Mouse (Mus musculus) C2C12 (cell line): ENCODE data around the gene Sh3bp1. TPM values are rescaled to one million over a fixed set of nuclear protein-coding genes. Genes with fewer than 3 reads are reported as not detected.

Experiments
- H3K27me3 ChIP-seq: one replicate; pipeline ENCODE4 v1.6.1; 2011; ENCODE audit not compliant: control insufficient read depth, insufficient read depth, insufficient read length
- H3K36me3 ChIP-seq: one replicate; pipeline ENCODE4 v1.6.1; 2011; ENCODE audit not compliant: control insufficient read depth, insufficient read depth
- H3K4me3 ChIP-seq: one replicate; pipeline ENCODE4 v1.5.1; 2011; ENCODE audit warnings: mild to moderate bottlenecking, control low read depth; ENCODE audit not compliant: poor library complexity, insufficient read depth, severe bottlenecking
- H3K79me2 ChIP-seq: one replicate; pipeline ENCODE4 v1.6.1; 2011; ENCODE audit not compliant: control insufficient read depth, insufficient read depth
- H3K79me3 ChIP-seq: one replicate; pipeline ENCODE4 v1.6.1; 2011; ENCODE audit warnings: low read depth, control low read depth
- H3ac ChIP-seq: one replicate; pipeline ENCODE3; 2011; ENCODE audit warnings: low read depth; ENCODE audit not compliant: control insufficient read depth, insufficient read length
- CEBPB ChIP-seq: IDR thresholded peaks from one replicate; pipeline ENCODE4 v1.6.1; 2011; ENCODE audit warnings: low read depth, mild to moderate bottlenecking, control low read depth, moderate library complexity
- CTCF ChIP-seq: IDR thresholded peaks from one replicate; pipeline ENCODE4 v1.5.1; 2011; ENCODE audit not compliant: control insufficient read depth, insufficient read depth, insufficient read length
- FOSL1 ChIP-seq: IDR thresholded peaks from one replicate; pipeline ENCODE4 v1.8.0; 2011; ENCODE audit warnings: mild to moderate bottlenecking, low read length; ENCODE audit not compliant: poor library complexity, insufficient read depth, severe bottlenecking
- MAX ChIP-seq: IDR thresholded peaks from one replicate; pipeline ENCODE4 v1.6.1; 2011; ENCODE audit warnings: mild to moderate bottlenecking, control low read depth
- MYOD1 ChIP-seq: IDR thresholded peaks from one replicate; pipeline ENCODE4 v1.6.1; 2011; ENCODE audit warnings: low read depth; ENCODE audit not compliant: control insufficient read depth, insufficient read length
- MYOG ChIP-seq: IDR thresholded peaks from one replicate; pipeline ENCODE4 v1.6.1; 2011; ENCODE audit not compliant: control insufficient read depth, insufficient read length; ENCODE audit errors: extremely low read depth
- USF1 ChIP-seq: IDR thresholded peaks from one replicate; pipeline ENCODE4 v1.6.1; 2011; ENCODE audit warnings: low read depth, mild to moderate bottlenecking, control low read depth, moderate library complexity
- long read RNA-seq, 2 experiments: library from polyadenylated mRNA; unstranded; transcript quantifications; one replicate each; pipeline ENCODE4 v2.0.0; 2019 to 2020
- polyA plus RNA-seq: library from polyadenylated mRNA; unstranded; fragments of >200 nt; fragmentation: generic; extraction: Trizol; gene quantifications from one replicate; pipeline ENCODE4 v1.2.1, GENCODE M21; 2012; ENCODE audit warnings: missing spikeins

Gene Sh3bp1
- polyA plus RNA-seq: 23.4 TPM
- long read RNA-seq, experiment 1, partial matches to known transcripts: 5 of 13 reads
- long read RNA-seq, experiment 1, other reads (novel, unspliced or antisense): 3 of 13 reads
- long read RNA-seq, experiment 2, transcript Sh3bp1-201 (18 exons, 2,375 nt): major isoform, 21 of 28 reads
- long read RNA-seq, experiment 2, partial matches to known transcripts: 2 of 28 reads
- long read RNA-seq, experiment 2, other reads (novel, unspliced or antisense): 2 of 28 reads

- H3K27me3 ChIP-seq: no peaks in the 10 kb centered on the region
- H3ac ChIP-seq: peak within 1 kb of the TSS; percentile 92
- H3K36me3 ChIP-seq: peaks cover 7% of the 10 kb centered on the region
- peak within 1 kb of the TSS; percentile 65 for H3K4me3 ChIP-seq
- no peak for TF ChIP-seq USF1
- TF ChIP-seq MYOD1: no peak
- TF ChIP-seq CTCF: no peak
- no peak for TF ChIP-seq CEBPB
- no peak for TF ChIP-seq MYOG
- no peak for TF ChIP-seq MAX
- TF ChIP-seq FOSL1: no peak
- H3K79me2 ChIP-seq: no peaks in the 10 kb centered on the region
- no peaks in the 10 kb centered on the region for H3K79me3 ChIP-seq
Measured at GRCm38 (mm10) chr15:78899740-78900584, at the start of gene Sh3bp1. Gene Sh3bp1 (plus strand): TSS chr15:78899768.

- Histone ChIP-seq H3ac (no peak overlapping the region), H3K79me3 (peaks cover 23% of the 10 kb centered on the region)
Measured at GRCm38 (mm10) chr15:78850059-78850824, 49.3 kb upstream of the Sh3bp1 start.

GRCm38 (mm10) chr15:78850944-78851343, 48.6 kb upstream of the Sh3bp1 start:
- Histone ChIP-seq H3ac (no peak overlapping the region), H3K36me3 (peaks cover 36% of the 10 kb centered on the region), H3K79me3 (peaks cover 16% of the 10 kb centered on the region), H3K79me2 (peaks cover 23% of the 10 kb centered on the region), H3K4me3 (no peak overlapping the region), H3K27me3 (no peaks in the 10 kb centered on the region)
- TF ChIP-seq MAX: no peak
- no peak for TF ChIP-seq USF1
- no peak for TF ChIP-seq CEBPB
- TF ChIP-seq CTCF: no peak
- no peak for TF ChIP-seq MYOG
- no peak for TF ChIP-seq MYOD1
- no peak for TF ChIP-seq FOSL1

More at GRCm38 (mm10) chr15:78850059-78850824, 49.3 kb upstream of the Sh3bp1 start:
- Histone ChIP-seq H3K36me3 (peaks cover 41% of the 10 kb centered on the region), H3K27me3 (no peaks in the 10 kb centered on the region), H3K4me3 (no peak overlapping the region), H3K79me2 (peaks cover 30% of the 10 kb centered on the region)
- TF ChIP-seq MAX (no peak), CEBPB (no peak), MYOD1 (no peak), CTCF (no peak), MYOG (no peak), USF1 (no peak), FOSL1 (no peak)

- Histone ChIP-seq H3K4me3 (no peak overlapping the region), H3ac (peak overlapping the region; percentile 39), H3K27me3 (no peaks in the 10 kb centered on the region), H3K79me2 (peaks cover 16% of the 10 kb centered on the region), H3K79me3 (peaks cover 10% of the 10 kb centered on the region), H3K36me3 (peaks cover 29% of the 10 kb centered on the region)
- TF ChIP-seq CTCF (peak; percentile 68), MAX (peak; percentile 35), CEBPB (no peak)
Measured at GRCm38 (mm10) chr15:78851505-78852153, 47.9 kb upstream of the Sh3bp1 start.

GRCm38 (mm10) chr15:78855303-78855965, 44.1 kb upstream of the Sh3bp1 start, which contains the start of gene Lgals2:
Gene Lgals2 (minus strand): TSS chr15:78855529.
- H3ac ChIP-seq: peak within 1 kb of the TSS; percentile 31
- H3K79me2 ChIP-seq: no peaks in the 10 kb centered on the region
- no peaks in the 10 kb centered on the region for H3K36me3 ChIP-seq
- no peaks in the 10 kb centered on the region for H3K27me3 ChIP-seq
- no peak for TF ChIP-seq USF1
- no peak for TF ChIP-seq CEBPB
- TF ChIP-seq CTCF: no peak
- no peak for TF ChIP-seq MYOG
- peak; percentile 21 for TF ChIP-seq MYOD1
- peak; percentile 19 for TF ChIP-seq MAX
- peak; percentile 22 for TF ChIP-seq FOSL1
- no peak within 1 kb of the TSS for H3K4me3 ChIP-seq
- no peaks in the 10 kb centered on the region for H3K79me3 ChIP-seq
